Comparison of ENCODE assay signal across 8 mouse cellular contexts in the genomic region with DNA sequence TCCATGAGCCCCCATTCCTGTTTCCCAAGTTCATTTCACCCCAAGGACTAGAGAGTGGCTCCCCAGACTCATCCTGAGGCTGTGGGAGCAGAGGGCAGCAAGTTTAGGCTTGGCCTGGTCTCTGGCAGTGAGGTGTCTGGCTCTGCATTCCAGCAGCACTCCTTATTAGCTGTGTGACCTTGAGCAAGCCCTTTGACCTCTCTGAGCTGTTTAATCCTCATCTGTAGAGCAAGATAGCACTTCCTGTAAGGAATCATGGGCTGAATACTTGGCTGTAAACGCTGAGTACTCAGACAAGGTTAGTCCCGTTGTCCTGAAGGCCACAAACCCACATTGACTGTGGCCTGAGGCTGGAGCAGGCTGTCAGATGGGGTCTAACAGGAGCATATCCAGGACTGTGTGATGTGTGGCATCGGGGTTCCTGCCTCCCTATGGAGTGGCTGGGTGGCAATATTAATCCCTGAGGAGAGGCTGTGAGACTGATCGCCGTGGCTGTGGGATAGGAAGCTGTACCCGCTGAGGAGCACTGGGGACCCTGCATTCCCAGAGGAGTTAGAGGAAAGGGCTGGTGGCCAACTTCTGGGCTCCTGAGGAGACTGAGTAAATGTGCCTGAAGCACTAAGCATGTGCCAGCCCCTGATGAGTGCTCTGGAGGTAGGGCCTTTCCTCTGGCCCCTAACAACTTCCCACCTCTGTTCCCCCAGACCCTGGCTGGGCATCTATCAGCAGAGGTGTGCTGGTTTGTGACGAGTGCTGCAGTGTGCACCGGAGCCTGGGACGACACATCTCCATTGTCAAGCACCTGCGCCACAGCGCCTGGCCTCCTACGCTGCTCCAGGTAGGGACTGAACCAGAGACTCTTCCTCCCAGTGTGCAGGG. TPM values are rescaled to one million over a fixed set of nuclear protein-coding genes. Genes with fewer than 3 reads are reported as not detected.
DNase-seq lines count a peak whose midpoint lies in the region; ATAC-seq and TF ChIP-seq lines count a peak whose summit lies in the region.

No protein-coding gene starts in this region.

- DNase-seq in kidney, adult 2 months, result no peak
- DNase-seq in kidney, adult 8-10 months, result no peak
- DNase-seq in ZHBTc4 (ENCODE audit: low read depth, low spot score), result peak; percentile 89
- DNase-seq in forebrain, embryonic 11.5 days (ENCODE audit: low spot score), result no peak
- DNase-seq in thymus, postnatal 10 days (ENCODE audit: low spot score in 2 of 2), result no peak
- DNase-seq in testis, postnatal 14 days (ENCODE audit: low spot score), result no peak

- no peak for TF ChIP-seq CTCF in kidney, adult 2 months (conservative IDR thresholded peaks at IDR 0.05; ENCODE audit: insufficient read depth, insufficient read length, low read depth, low read length)

- WGBS in kidney, adult 2 months, result 78% methylated on average over 12 of the region's 12 CpGs
- 75% methylated on average over 12 of the region's 12 CpGs for WGBS in forebrain, embryonic 11.5 days
- 76% methylated on average over 12 of the region's 12 CpGs for WGBS in limb, embryonic 15.5 days

- H3K9ac ChIP-seq in forebrain, embryonic 11.5 days (ENCODE audit: low read length), result peak overlapping the region; percentile 29
- H3K9ac ChIP-seq in limb, embryonic 15.5 days, result no peak overlapping the region

- no peak overlapping the region for H3K4me3 ChIP-seq in kidney, adult 2 months (ENCODE audit: insufficient read depth, low read depth, low read length)
- no peak overlapping the region for H3K4me3 ChIP-seq in forebrain, embryonic 11.5 days (ENCODE audit: low read depth, low read length)
- H3K4me3 ChIP-seq in limb, embryonic 15.5 days, result no peak overlapping the region

- no peak for ATAC-seq in forebrain, embryonic 11.5 days (replicated peaks; ENCODE audit: low FRiP score)
- ATAC-seq in limb, embryonic 15.5 days (ENCODE audit: insufficient number of reproducible peaks, low FRiP score, low TSS enrichment, low read depth), result no peak
- no peak for ATAC-seq in erythroblast, adult 5-6 weeks (replicated peaks; ENCODE audit: low FRiP score, poor library complexity, severe bottlenecking)

- no peak for TF ChIP-seq POLR2A in kidney, adult 2 months (IDR thresholded peaks at IDR 0.05; ENCODE audit: low read depth, low read length)

- H3K4me1 ChIP-seq in kidney, adult 2 months (ENCODE audit: control insufficient read depth, insufficient read depth, low read length), result peaks cover 25% of the 10 kb centered on the region
- H3K4me1 ChIP-seq in forebrain, embryonic 11.5 days (replicated peaks; ENCODE audit: control insufficient read depth, insufficient read depth, low read length), result peaks cover 31% of the 10 kb centered on the region
- peaks cover 72% of the 10 kb centered on the region for H3K4me1 ChIP-seq in limb, embryonic 15.5 days

- peak overlapping the region; percentile 67 for H3K27ac ChIP-seq in kidney, adult 2 months (ENCODE audit: insufficient read depth, low read depth, low read length)
- 0 out of 2 replicates have a peak overlapping the region, but pooled peaks have one; percentile 8 for H3K27ac ChIP-seq in forebrain, embryonic 11.5 days (ENCODE audit: low read depth, low read length)
- peak overlapping the region; percentile 43; the same call in 1 of the 2 replicates for H3K27ac ChIP-seq in limb, embryonic 15.5 days

- H3K9me3 ChIP-seq in forebrain, embryonic 11.5 days (ENCODE audit: control insufficient read depth, low read length), result no peaks in the 10 kb centered on the region
- H3K9me3 ChIP-seq in limb, embryonic 15.5 days, result no peaks in the 10 kb centered on the region

- H3K27me3 ChIP-seq in kidney, adult 2 months (replicated peaks; ENCODE audit: control insufficient read depth, insufficient read depth, low read length), result no peaks in the 10 kb centered on the region
- no peaks in the 10 kb centered on the region for H3K27me3 ChIP-seq in forebrain, embryonic 11.5 days (ENCODE audit: control insufficient read depth, insufficient read depth, low read length)
- H3K27me3 ChIP-seq in limb, embryonic 15.5 days, result no peaks in the 10 kb centered on the region

- no peak overlapping the region for H3K4me2 ChIP-seq in forebrain, embryonic 11.5 days (ENCODE audit: low read depth, low read length, severe bottlenecking)
- no peak overlapping the region for H3K4me2 ChIP-seq in limb, embryonic 15.5 days

- H3K36me3 ChIP-seq in kidney, adult 2 months (ENCODE audit: control insufficient read depth, insufficient read depth, low read length), result no peaks in the 10 kb centered on the region
- no peaks in the 10 kb centered on the region for H3K36me3 ChIP-seq in forebrain, embryonic 11.5 days (ENCODE audit: control insufficient read depth, insufficient read depth, low read length)
- H3K36me3 ChIP-seq in limb, embryonic 15.5 days, result peaks cover 34% of the 10 kb centered on the region

RNA-seq across cellular contexts. Expression of a gene that starts 5.1 kb away (rescaled TPM):
- 53.2 and 58.5 TPM in 2 replicates for polyA plus RNA-seq in kidney, adult 2 months (2012; rRNA removed)
- polyA plus RNA-seq in forebrain, embryonic 11.5 days (2014; fragmentation: Nextera tagmentation; extraction: Ambion mirVana), result 19.2 and 21.2 TPM in 2 replicates
- 9.1 and 10.8 TPM in 2 replicates for polyA plus RNA-seq in limb, embryonic 15.5 days (2015; fragmentation: Nextera tagmentation; extraction: Ambion mirVana)
- 9.2 and 11.5 TPM in 2 replicates for total RNA-seq in erythroblast, adult 5-6 weeks (2015; ENCODE audit: low replicate concordance)
- 4.4 and 5.6 TPM in 2 replicates for total RNA-seq in erythroblast, adult 5-6 weeks (2017; ENCODE audit: low replicate concordance)

RNA-seq across cellular contexts. Expression of a gene that starts 9.0 kb away (rescaled TPM):
- polyA plus RNA-seq in kidney, adult 2 months (2012; rRNA removed), result 22.3 and 31.4 TPM in 2 replicates
- polyA plus RNA-seq in forebrain, embryonic 11.5 days (2014; fragmentation: Nextera tagmentation; extraction: Ambion mirVana), result 19.0 and 22.0 TPM in 2 replicates
- polyA plus RNA-seq in limb, embryonic 15.5 days (2015; fragmentation: Nextera tagmentation; extraction: Ambion mirVana), result 5.0 and 7.2 TPM in 2 replicates
- 0.77 TPM in 1 of 2 replicates, not detected in the other for total RNA-seq in erythroblast, adult 5-6 weeks (2015; ENCODE audit: low replicate concordance)
- 4.1 TPM in 1 of 2 replicates, not detected in the other for total RNA-seq in erythroblast, adult 5-6 weeks (2017; ENCODE audit: low replicate concordance)

RNA-seq across cellular contexts. Expression of a gene that starts 16.4 kb away (rescaled TPM):
- 2.7 and 3.2 TPM in 2 replicates for polyA plus RNA-seq in kidney, adult 2 months (2012; rRNA removed)
- 3.3 TPM in 2 replicates for polyA plus RNA-seq in forebrain, embryonic 11.5 days (2014; fragmentation: Nextera tagmentation; extraction: Ambion mirVana)
- polyA plus RNA-seq in limb, embryonic 15.5 days (2015; fragmentation: Nextera tagmentation; extraction: Ambion mirVana), result 2.7 and 3.0 TPM in 2 replicates
- total RNA-seq in erythroblast, adult 5-6 weeks (2015; ENCODE audit: low replicate concordance), result 2.9 TPM in 1 of 2 replicates, not detected in the other
- total RNA-seq in erythroblast, adult 5-6 weeks (2017; ENCODE audit: low replicate concordance), result 0.14 and 2.5 TPM in 2 replicates

RNA-seq across cellular contexts. Expression of a gene that starts 17.3 kb away (rescaled TPM):
- 19.4 and 24.4 TPM in 2 replicates for polyA plus RNA-seq in kidney, adult 2 months (2012; rRNA removed)
- polyA plus RNA-seq in forebrain, embryonic 11.5 days (2014; fragmentation: Nextera tagmentation; extraction: Ambion mirVana), result 32.2 and 35.8 TPM in 2 replicates
- 62.5 and 69.8 TPM in 2 replicates for polyA plus RNA-seq in limb, embryonic 15.5 days (2015; fragmentation: Nextera tagmentation; extraction: Ambion mirVana)
- total RNA-seq in erythroblast, adult 5-6 weeks (2015; ENCODE audit: low replicate concordance), result not detected in 2 replicates
- not detected in 2 replicates for total RNA-seq in erythroblast, adult 5-6 weeks (2017; ENCODE audit: low replicate concordance)

RNA-seq across cellular contexts. Expression of a gene that starts 20.5 kb away (rescaled TPM):
- polyA plus RNA-seq in kidney, adult 2 months (2012; rRNA removed), result not detected in 2 replicates
- 0.19 TPM in 1 of 2 replicates, not detected in the other for polyA plus RNA-seq in forebrain, embryonic 11.5 days (2014; fragmentation: Nextera tagmentation; extraction: Ambion mirVana)
- 0.12 TPM in 1 of 2 replicates, not detected in the other for polyA plus RNA-seq in limb, embryonic 15.5 days (2015; fragmentation: Nextera tagmentation; extraction: Ambion mirVana)
- not detected in 2 replicates for total RNA-seq in erythroblast, adult 5-6 weeks (2015; ENCODE audit: low replicate concordance)
- 0.09 TPM in 1 of 2 replicates, not detected in the other for total RNA-seq in erythroblast, adult 5-6 weeks (2017; ENCODE audit: low replicate concordance)

Comparison
In these comparisons a context has a peak if more than half of its experiments do, and no peak if none do; other contexts are left out.
1. H3K27ac ChIP-seq: peak in every context shown above with its lines; median percentile 67 in kidney, adult 2 months; 43 in limb, embryonic 15.5 days; 8 in forebrain, embryonic 11.5 days.